Comparison of ENCODE assay signal across 17 mouse cellular contexts in the genomic region with DNA sequence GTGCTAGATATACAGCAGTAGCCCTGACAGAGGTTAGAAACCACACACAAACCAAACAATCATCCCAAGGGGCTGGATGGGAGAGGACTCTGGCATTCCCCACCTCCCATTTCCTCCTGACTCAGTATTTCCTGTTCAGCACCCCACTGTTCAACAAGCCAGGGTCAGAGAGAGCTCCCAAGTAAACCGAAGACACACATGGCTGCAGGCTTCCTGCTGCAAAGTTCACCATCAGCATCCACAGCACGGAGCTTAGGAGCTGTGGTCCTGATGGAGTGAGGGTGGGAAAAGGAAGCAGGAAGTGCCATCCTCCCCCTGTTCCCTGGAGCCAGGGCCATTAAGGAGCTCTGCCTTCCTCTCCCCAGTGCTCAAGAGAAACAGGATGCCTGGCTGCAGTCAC. TPM values are rescaled to one million over a fixed set of nuclear protein-coding genes. Genes with fewer than 3 reads are reported as not detected.
A peak's percentile ranks its signal among the peaks of the same experiment; 100 is the strongest.
DNase-seq lines count a peak whose midpoint lies in the region; ATAC-seq and TF ChIP-seq lines count a peak whose summit lies in the region.
"Had no signal": no experiment of that assay in that cellular context is flagged by ENCODE, and none has a peak within 500 bp of the region (broad histone marks: within the 10 kb centered on the region; RNA-seq: fewer than 3 reads in every experiment).

No protein-coding gene starts in this region.

- no peak overlapping the region for H3K4me2 ChIP-seq in hindbrain, embryonic 13.5 days
- H3K4me2 ChIP-seq in hindbrain, embryonic 12.5 days (replicated peaks): no peak overlapping the region
- H3K4me2 ChIP-seq in intestine, postnatal 0 days (replicated peaks; ENCODE audit: low read depth): 0 out of 2 replicates have a peak overlapping the region, but pooled peaks have one; percentile 13
- H3K4me2 ChIP-seq: embryonic facial prominence, embryonic 13.5 days; midbrain, embryonic 11.5 days; neural tube, embryonic 12.5 days had no signal

- 0 out of 2 replicates have a peak overlapping the region, but pooled peaks have one; percentile 24 for H3K9ac ChIP-seq in hindbrain, embryonic 13.5 days
- H3K9ac ChIP-seq in hindbrain, embryonic 12.5 days: no peak overlapping the region
- H3K9ac ChIP-seq in intestine, postnatal 0 days (ENCODE audit: low read depth, low read length): no peak overlapping the region
- H3K9ac ChIP-seq: embryonic facial prominence, embryonic 13.5 days; neural tube, embryonic 12.5 days had no signal

- H3K27ac ChIP-seq in hindbrain, embryonic 13.5 days: no peak overlapping the region
- no peak overlapping the region for H3K27ac ChIP-seq in hindbrain, embryonic 12.5 days
- H3K27ac ChIP-seq in intestine, postnatal 0 days (ENCODE audit: low read depth, low read length): no peak overlapping the region
- H3K27ac ChIP-seq: embryonic facial prominence, embryonic 13.5 days; neural tube, embryonic 12.5 days had no signal

- H3K9me3 ChIP-seq in hindbrain, embryonic 13.5 days: no peaks in the 10 kb centered on the region
- no peaks in the 10 kb centered on the region for H3K9me3 ChIP-seq in hindbrain, embryonic 12.5 days (replicated peaks)
- no peaks in the 10 kb centered on the region for H3K9me3 ChIP-seq in megakaryocyte, embryonic 14.5 days
- H3K9me3 ChIP-seq in intestine, postnatal 0 days (ENCODE audit: control insufficient read depth): no peaks in the 10 kb centered on the region
- H3K9me3 ChIP-seq: embryonic facial prominence, embryonic 13.5 days; neural tube, embryonic 12.5 days had no signal

- no peak for ATAC-seq in hindbrain, embryonic 13.5 days (ENCODE audit: low FRiP score)
- no peak for ATAC-seq in hindbrain, embryonic 12.5 days (ENCODE audit: low FRiP score)
- no peak for ATAC-seq in megakaryocyte, adult 5-6 weeks (ENCODE audit: poor library complexity, severe bottlenecking)
- no peak for ATAC-seq in intestine, postnatal 0 days
- ATAC-seq in inflammation-experienced regulatory T-cells, adult 6 months: no peak

- no peaks in the 10 kb centered on the region for H3K27me3 ChIP-seq in hindbrain, embryonic 13.5 days
- H3K27me3 ChIP-seq in hindbrain, embryonic 12.5 days: no peaks in the 10 kb centered on the region
- H3K27me3 ChIP-seq in megakaryocyte, embryonic 14.5 days (replicated peaks): no peaks in the 10 kb centered on the region
- no peaks in the 10 kb centered on the region for H3K27me3 ChIP-seq in intestine, postnatal 0 days (replicated peaks; ENCODE audit: control insufficient read depth, insufficient read depth, low read length)
- H3K27me3 ChIP-seq: embryonic facial prominence, embryonic 13.5 days; neural tube, embryonic 12.5 days had no signal

- no peaks in the 10 kb centered on the region for H3K4me1 ChIP-seq in hindbrain, embryonic 13.5 days (replicated peaks)
- H3K4me1 ChIP-seq in hindbrain, embryonic 12.5 days: peaks cover 3% of the 10 kb centered on the region; the same call in 1 of the 2 replicates
- H3K4me1 ChIP-seq in megakaryocyte, embryonic 14.5 days: peaks cover 64% of the 10 kb centered on the region
- no peaks in the 10 kb centered on the region for H3K4me1 ChIP-seq in intestine, postnatal 0 days (replicated peaks; ENCODE audit: control insufficient read depth, insufficient read depth, low read length)
- H3K4me1 ChIP-seq: neural tube, embryonic 12.5 days had no signal

- DNase-seq in cerebellum, adult 9-11 months: no peak
- DNase-seq: adrenal gland, postnatal 36 days; cerebellum, adult 11-12 months; retina, postnatal 1 day; thymus, postnatal 4 days had no signal

- WGBS in hindbrain, embryonic 13.5 days: 49% methylated on average over 2 of the region's 2 CpGs
- WGBS in hindbrain, embryonic 12.5 days: 66% methylated on average over 2 of the region's 2 CpGs
- 30% methylated on average over 2 of the region's 2 CpGs for WGBS in intestine, postnatal 0 days

- no peak overlapping the region for H3K4me3 ChIP-seq in hindbrain, embryonic 13.5 days
- H3K4me3 ChIP-seq in hindbrain, embryonic 12.5 days: no peak overlapping the region
- H3K4me3 ChIP-seq in megakaryocyte, embryonic 14.5 days (replicated peaks): peak overlapping the region; percentile 91
- H3K4me3 ChIP-seq in intestine, postnatal 0 days (ENCODE audit: low read depth, low read length): no peak overlapping the region
- H3K4me3 ChIP-seq: embryonic facial prominence, embryonic 13.5 days; neural tube, embryonic 12.5 days had no signal

- H3K36me3 ChIP-seq in hindbrain, embryonic 13.5 days: no peaks in the 10 kb centered on the region
- H3K36me3 ChIP-seq in hindbrain, embryonic 12.5 days: no peaks in the 10 kb centered on the region
- H3K36me3 ChIP-seq in megakaryocyte, embryonic 14.5 days (replicated peaks; ENCODE audit: low read length): no peaks in the 10 kb centered on the region
- H3K36me3 ChIP-seq in intestine, postnatal 0 days (ENCODE audit: control insufficient read depth, insufficient read depth): no peaks in the 10 kb centered on the region
- H3K36me3 ChIP-seq: embryonic facial prominence, embryonic 13.5 days; neural tube, embryonic 12.5 days had no signal

- TF ChIP-seq CTCF in intestine, postnatal 0 days (IDR thresholded peaks at IDR 0.05; ENCODE audit: low read depth): no peak

RNA-seq across cellular contexts. Expression of a gene that starts 40.9 kb away (rescaled TPM):
- polyA plus RNA-seq in hindbrain, embryonic 13.5 days (2015; fragmentation: Nextera tagmentation; extraction: Ambion mirVana): not detected in 2 replicates
- polyA plus RNA-seq in hindbrain, embryonic 12.5 days (2016; fragmentation: Nextera tagmentation; extraction: Ambion mirVana): not detected in 2 replicates
- polyA plus RNA-seq in megakaryocyte, embryonic 14.5 days (2012; ENCODE audit: insufficient read depth, low replicate concordance): not detected in 2 replicates
- total RNA-seq in megakaryocyte, adult 5-6 weeks (2015): not detected in 2 replicates
- total RNA-seq in megakaryocyte, adult 5-6 weeks (2017): not detected in 2 replicates
- not detected in 2 replicates for polyA plus RNA-seq in intestine, postnatal 0 days (2015; fragmentation: Nextera tagmentation; extraction: Ambion mirVana)
- not detected for polyA plus RNA-seq in inflammation-experienced regulatory T-cells, adult 6 months (2017; shearing (Covaris generic))
- total RNA-seq: adrenal gland, postnatal 36 days; layer of hippocampus, adult 18-20 months; left cerebral cortex, postnatal 25 days had no signal
- polyA plus RNA-seq: embryonic facial prominence, embryonic 13.5 days; frontal cortex, adult 2 months; midbrain, embryonic 11.5 days; neural tube, embryonic 12.5 days had no signal
